Mouse (Mus musculus) megakaryocyte, embryonic 14.5 days (primary cell): ENCODE data around the gene Celf6.
A peak's percentile ranks its signal among the peaks of the same experiment; 100 is the strongest.

Source experiments
- FLI1 ChIP-seq: IDR thresholded peaks from 2 replicates; pipeline ENCODE4 v1.6.1; 2012; ENCODE audit warnings: low read length, inconsistent platforms, mixed read lengths
- GATA1 ChIP-seq: IDR thresholded peaks from 3 replicates; pipeline ENCODE4 v1.6.1; 2012; ENCODE audit warnings: mixed read lengths, low read length, inconsistent platforms, borderline replicate concordance

- TF ChIP-seq GATA1 (peak; percentile 77; the same call in 1 of the 3 replicates), FLI1 (no peak)
These were observed 34.9 kb upstream of the Celf6 start for GRCm38 (mm10) chr9:59542766-59543324.
